Mouse (Mus musculus) lung, adult 2 months (tissue): ENCODE data around the gene Gtsf1l.

ENCODE experiments used
- CTCF ChIP-seq: fragments of 200-500 bp; IDR thresholded peaks from 2 replicates; pipeline ENCODE4 v1.5.1; 2011; ENCODE audit warnings: mild to moderate bottlenecking, low read length, control low read depth; ENCODE audit not compliant: insufficient read depth
- POLR2A ChIP-seq: fragments of 200-500 bp; IDR thresholded peaks from 2 replicates; pipeline ENCODE4 v1.6.1; 2011; ENCODE audit warnings: low read depth, mild to moderate bottlenecking, control low read depth, low read length, borderline replicate concordance; ENCODE audit errors: extremely low read depth

DNA sequence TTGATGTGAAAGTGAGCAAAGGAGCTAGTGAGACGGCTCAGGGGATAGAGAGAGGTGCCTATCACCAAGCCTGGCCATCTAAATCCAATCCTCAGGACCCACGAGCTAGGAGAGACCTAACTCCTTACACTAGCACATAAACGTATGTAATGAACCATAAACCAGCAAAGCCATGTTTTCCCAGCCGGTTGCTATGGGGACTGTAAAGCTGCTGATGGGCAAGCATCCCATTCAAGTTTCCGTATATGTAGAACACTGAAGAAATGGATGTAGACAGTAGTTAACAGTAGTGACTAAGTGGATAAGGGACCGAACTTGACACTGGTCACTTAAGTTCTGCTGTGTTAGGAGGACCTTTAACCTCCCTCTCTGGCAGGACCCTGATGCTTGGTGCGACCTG, 13.6 kb downstream of the Gtsf1l start:
- no peak for TF ChIP-seq CTCF
- TF ChIP-seq POLR2A, result no peak
